Mouse (Mus musculus) liver (tissue): ENCODE data around the gene Cyp3a59.
"Not testable (repeated sequence)": the region's sequence is repeated elsewhere in the genome, so short reads cannot be mapped to it uniquely, and the experiment has no call there.

Experiments
- DNase-seq: peaks from one replicate; pipeline ENCODE4 v3.0.0-alpha.2; 2020; ENCODE audit warnings: mixed read lengths

Cyp3a59 gene

GRCm38 (mm10) chr5:146078945-146079344 is at the start of gene Cyp3a59:
Gene Cyp3a59, plus strand, starts transcription at chr5:146079257.
- DNase-seq = not testable (repeated sequence)

- no peak for DNase-seq
Measured at GRCm38 (mm10) chr5:146070099-146070498, 9.0 kb upstream of the Cyp3a59 start.

GRCm38 (mm10) chr5:146147903-146148302 is 68.8 kb downstream of the Cyp3a59 start:
- DNase-seq = no peak

- DNase-seq = no peak
Measured at GRCm38 (mm10) chr5:146150454-146150853, 71.4 kb downstream of the Cyp3a59 start.

- DNase-seq = not testable (repeated sequence)
Measured at GRCm38 (mm10) chr5:146158326-146158725, 79.3 kb downstream of the Cyp3a59 start.

DNA sequence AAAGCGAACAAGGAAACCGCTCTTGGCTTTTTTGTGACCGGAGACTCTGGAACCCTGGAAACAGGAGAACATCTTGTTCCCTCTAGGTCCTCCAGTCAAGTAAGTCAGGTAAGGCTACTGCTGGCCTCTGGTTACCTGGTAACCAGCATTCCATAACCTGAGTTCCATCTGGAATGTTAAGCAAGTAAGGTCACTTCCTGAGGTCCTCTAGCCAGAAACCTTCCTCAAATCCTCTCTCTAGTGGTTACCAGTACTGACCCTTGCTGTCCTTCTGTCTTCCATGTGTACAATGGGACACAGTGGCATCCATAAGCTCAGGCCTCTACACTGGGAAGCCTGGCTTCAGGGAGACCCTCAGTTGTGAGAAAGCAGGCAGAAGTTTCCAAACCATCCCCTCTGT is 81.4 kb downstream of the Cyp3a59 start, which contains the start of gene Gm5565:
Gene Gm5565 (minus strand): TSS at position 101 of the 400 bp plus-strand sequence.
- DNase-seq = not testable (repeated sequence)
